Mouse (Mus musculus) MEL (cell line): ENCODE data around the gene Sp6. TPM values are rescaled to one million over a fixed set of nuclear protein-coding genes. Genes with fewer than 3 reads are reported as not detected.

ENCODE experiments used
- DNase-seq: peaks from one replicate; pipeline ENCODE4 v3.0.0; 2011; ENCODE audit warnings: low read depth, low spot score
- H3K27ac ChIP-seq: 2 replicates; pipeline ENCODE4 v1.5.1; 2012; ENCODE audit warnings: low read depth, mild to moderate bottlenecking, control low read depth, low read length, moderate library complexity; ENCODE audit not compliant: control insufficient read depth
- H3K27me3 ChIP-seq, 2 experiments: fragments of 150-350 bp in 1 of 2; sonication (generic) in 1 of 2; 2 replicates each; pipeline ENCODE4 v1.6.1; 2012; ENCODE audit warnings: low read length in 2 of 2, mild to moderate bottlenecking in 2 of 2, improper control_type of control experiment in 1 of 2, moderate library complexity in 1 of 2; ENCODE audit not compliant: insufficient read depth in 2 of 2, control insufficient read depth in 1 of 2
- H3K36me3 ChIP-seq, 2 experiments: 2 replicates each; pipeline ENCODE4 v1.6.1; 2012 to 2014; ENCODE audit warnings: low read length in 2 of 2, improper control_type of control experiment in 1 of 2, inconsistent platforms in 1 of 2, mild to moderate bottlenecking in 1 of 2; ENCODE audit not compliant: insufficient read depth in 2 of 2, control insufficient read depth in 1 of 2
- H3K4me1 ChIP-seq, 2 experiments: fragments of 150-350 bp in 1 of 2; sonication (generic) in 1 of 2; 2 replicates each; pipeline ENCODE4 v1.6.1; 2012; ENCODE audit warnings: low read length in 2 of 2, improper control_type of control experiment in 1 of 2, mild to moderate bottlenecking in 1 of 2; ENCODE audit not compliant: insufficient read depth in 2 of 2, control insufficient read depth in 1 of 2
- H3K4me3 ChIP-seq, 2 experiments: fragments of 150-350 bp in 1 of 2; sonication (generic) in 1 of 2; 2 replicates each; pipeline ENCODE4 v1.5.1; 2012; ENCODE audit warnings: low read depth in 2 of 2, low read length in 2 of 2, mild to moderate bottlenecking in 2 of 2, moderate library complexity in 2 of 2, control low read depth in 1 of 2, improper control_type of control experiment in 1 of 2; ENCODE audit not compliant: control insufficient read depth in 1 of 2, insufficient read depth in 1 of 2
- H3K79me2 ChIP-seq: 2 replicates; pipeline ENCODE4 v1.6.1; 2012; ENCODE audit warnings: mild to moderate bottlenecking, low read length, moderate library complexity; ENCODE audit not compliant: control insufficient read depth, poor library complexity, insufficient read depth
- H3K9ac ChIP-seq: 2 replicates; pipeline ENCODE4 v1.6.1; 2012; ENCODE audit warnings: low read depth, mild to moderate bottlenecking, control low read depth, low read length, moderate library complexity; ENCODE audit not compliant: control insufficient read depth, poor library complexity, severe bottlenecking
- H3K9me3 ChIP-seq: fragments of 150-350 bp; sonication (generic); replicated peaks from 2 replicates; pipeline ENCODE4 v1.6.1; 2012; ENCODE audit warnings: mild to moderate bottlenecking, low read length, improper control_type of control experiment, moderate library complexity; ENCODE audit not compliant: insufficient read depth
- BHLHE40 ChIP-seq: IDR thresholded peaks from 2 replicates; pipeline ENCODE4 v1.6.1; 2012; ENCODE audit warnings: low read depth, mild to moderate bottlenecking, inconsistent platforms, low read length, improper control_type of control experiment, borderline replicate concordance
- CHD1 ChIP-seq: IDR thresholded peaks from 2 replicates; pipeline ENCODE4 v1.6.1; 2012; ENCODE audit warnings: low read depth, mild to moderate bottlenecking, inconsistent platforms, low read length, improper control_type of control experiment
- CTCF ChIP-seq, 3 experiments: IDR thresholded peaks in 2 of 3; conservative IDR thresholded peaks in 1 of 3; 2 replicates each; pipeline ENCODE4 v1.5.1; 2011 to 2012; ENCODE audit warnings: low read length in 3 of 3, low read depth in 2 of 3, mild to moderate bottlenecking in 2 of 3, improper control_type of control experiment in 1 of 3, inconsistent platforms in 1 of 3, mixed read lengths in 1 of 3, moderate library complexity in 1 of 3; ENCODE audit not compliant: control insufficient read depth in 1 of 3, insufficient read depth in 1 of 3, poor library complexity in 1 of 3, severe bottlenecking in 1 of 3
- ELF1 ChIP-seq: IDR thresholded peaks from 2 replicates; pipeline ENCODE4 v1.6.1; 2014; ENCODE audit warnings: low read depth, mild to moderate bottlenecking, inconsistent platforms, low read length, improper control_type of control experiment, moderate library complexity
- GATA1 ChIP-seq: IDR thresholded peaks from 2 replicates; pipeline ENCODE4 v1.6.1; 2011; ENCODE audit warnings: low read depth, low read length, improper control_type of control experiment
- KAT2A ChIP-seq: conservative IDR thresholded peaks from 2 replicates; pipeline ENCODE4 v1.6.1; 2012; ENCODE audit warnings: low read depth, low read length, improper control_type of control experiment, inconsistent platforms
- MAFK ChIP-seq: IDR thresholded peaks from 2 replicates; pipeline ENCODE4 v1.6.1; 2011; ENCODE audit warnings: low read depth, mild to moderate bottlenecking, low read length, improper control_type of control experiment, borderline replicate concordance
- MAZ ChIP-seq: IDR thresholded peaks from 2 replicates; pipeline ENCODE4 v1.6.1; 2012; ENCODE audit warnings: low read depth, mild to moderate bottlenecking, inconsistent platforms, low read length, improper control_type of control experiment
- MXI1 ChIP-seq: IDR thresholded peaks from 2 replicates; pipeline ENCODE4 v1.6.1; 2011; ENCODE audit warnings: mild to moderate bottlenecking, low read depth, low read length, improper control_type of control experiment
- MYB ChIP-seq: IDR thresholded peaks from 2 replicates; pipeline ENCODE4 v1.6.1; 2011; ENCODE audit warnings: mild to moderate bottlenecking, low read depth, low read length, improper control_type of control experiment
- NRF1 ChIP-seq: IDR thresholded peaks from 2 replicates; pipeline ENCODE4 v1.6.1; 2014; ENCODE audit warnings: low read depth, mild to moderate bottlenecking, inconsistent platforms, low read length, improper control_type of control experiment, moderate library complexity; ENCODE audit not compliant: poor library complexity, insufficient read depth, severe bottlenecking
- POLR2A ChIP-seq, 2 experiments: IDR thresholded peaks; 2 replicates each; pipeline ENCODE4 v1.6.1; 2011 to 2012; ENCODE audit warnings: low read length in 2 of 2, mild to moderate bottlenecking in 2 of 2, control low read depth in 1 of 2, improper control_type of control experiment in 1 of 2, low read depth in 1 of 2, moderate library complexity in 1 of 2; ENCODE audit not compliant: control insufficient read depth in 1 of 2, insufficient read depth in 1 of 2, poor library complexity in 1 of 2
- RAD21 ChIP-seq: IDR thresholded peaks from 2 replicates; pipeline ENCODE4 v1.6.1; 2011; ENCODE audit warnings: mild to moderate bottlenecking, low read depth, low read length, improper control_type of control experiment
- RCOR1 ChIP-seq: IDR thresholded peaks from 2 replicates; pipeline ENCODE4 v1.6.1; 2012; ENCODE audit warnings: low read depth, mild to moderate bottlenecking, inconsistent platforms, low read length, improper control_type of control experiment
- SIN3A ChIP-seq: IDR thresholded peaks from 2 replicates; pipeline ENCODE4 v1.6.1; 2012; ENCODE audit warnings: low read length, improper control_type of control experiment, inconsistent platforms
- SMC3 ChIP-seq: IDR thresholded peaks from 2 replicates; pipeline ENCODE4 v1.6.1; 2011; ENCODE audit warnings: low read depth, low read length, improper control_type of control experiment
- TAL1 ChIP-seq: IDR thresholded peaks from 2 replicates; pipeline ENCODE4 v1.6.1; 2012; ENCODE audit warnings: mild to moderate bottlenecking, inconsistent platforms, low read length, moderate library complexity, mixed read lengths
- USF1 ChIP-seq: IDR thresholded peaks from 2 replicates; pipeline ENCODE4 v1.6.1; 2014; ENCODE audit warnings: low read depth, mild to moderate bottlenecking, inconsistent platforms, low read length, improper control_type of control experiment, moderate library complexity
- ZC3H11A ChIP-seq: IDR thresholded peaks from 2 replicates; pipeline ENCODE4 v1.6.1; 2012; ENCODE audit warnings: low read depth, mild to moderate bottlenecking, inconsistent platforms, low read length, improper control_type of control experiment
- polyA plus RNA-seq, 2 experiments: library from polyadenylated mRNA; stranded (reverse) in 1 of 2; unstranded in 1 of 2; fragments of >175 nt in 1 of 2; fragments of >200 nt in 1 of 2; gene quantifications; 2 replicates each; pipeline versions ENCODE4 v1.2.1 to v1.2.4; 2012; ENCODE audit warnings: low replicate concordance in 2 of 2, low read depth in 1 of 2; ENCODE audit not compliant: insufficient read length in 2 of 2, insufficient read depth in 1 of 2, missing spikeins in 1 of 2
- total RNA-seq: library from RNA; depleted of rRNA; stranded (reverse); fragments of 300-350 nt; gene quantifications from 2 replicates; pipeline ENCODE4 v1.2.3, GENCODE M21; 2012

Gene Sp6
- total and polyA plus RNA-seq, 3 experiments = 0.04 TPM; not detected in 2

GRCm38 (mm10) chr11:97021873-97022484, 8.8 kb downstream of the Sp6 start:
- peaks cover 0 to 9% of the 10 kb centered on the region in 2 experiments; a peak in 2 of 4 replicates for H3K4me1 ChIP-seq
- H3K79me2 ChIP-seq = no peaks in the 10 kb centered on the region; the same call in 1 of the 2 replicates
- TF ChIP-seq MXI1 (no peak), SMC3 (peak; percentile 68), ZC3H11A (peak; percentile 55; the same call in 1 of the 2 replicates), NRF1 (no peak), RAD21 (peak; percentile 58), MAZ (no peak), SIN3A (no peak), MYB (no peak), CTCF (IDR thresholded peaks at IDR 0.05 in 2 of 3, conservative IDR thresholded peaks at IDR 0.05 in 1 of 3; ENCODE audit: control insufficient read depth in 1 of 3, insufficient read depth in 1 of 3, low read depth in 2 of 3, low read length in 3 of 3, poor library complexity in 1 of 3, severe bottlenecking in 1 of 3) (peak; percentile 40 to 82 (median 70)), KAT2A (no peak)
- H3K4me3 ChIP-seq = peak overlapping the region; percentile 51 to 59; a peak in 3 of 4 replicates
- peak overlapping the region; percentile 63 for H3K9ac ChIP-seq
- peaks cover 3 to 5% of the 10 kb centered on the region in 2 experiments for H3K27me3 ChIP-seq
- H3K27ac ChIP-seq = no peak overlapping the region
- DNase-seq = peak; percentile 69
- no peaks in the 10 kb centered on the region for H3K36me3 ChIP-seq
- no peaks in the 10 kb centered on the region for H3K9me3 ChIP-seq

GRCm38 (mm10) chr11:97024977-97025376, 11.8 kb downstream of the Sp6 start:
- Histone ChIP-seq H3K36me3 (peaks cover 0 to 3% of the 10 kb centered on the region in 2 experiments; a peak in 2 of 4 replicates), H3K27ac (no peak overlapping the region), H3K27me3 (peaks cover 3 to 5% of the 10 kb centered on the region in 2 experiments), H3K79me2 (no peaks in the 10 kb centered on the region; the same call in 1 of the 2 replicates), H3K4me1 (peaks cover 0 to 13% of the 10 kb centered on the region in 2 experiments; a peak in 2 of 4 replicates), H3K9me3 (no peaks in the 10 kb centered on the region), H3K9ac (no peak overlapping the region), H3K4me3 (no peak overlapping the region)
- TF ChIP-seq RAD21 = no peak
- TF ChIP-seq GATA1 = peak; percentile 82
- TF ChIP-seq MAFK = no peak
- no peak for TF ChIP-seq TAL1
- no peak for TF ChIP-seq USF1
- TF ChIP-seq RCOR1 = peak; percentile 73
- TF ChIP-seq ELF1 = no peak
- TF ChIP-seq BHLHE40 = peak; percentile 51; the same call in 1 of the 2 replicates
- TF ChIP-seq SMC3 = no peak
- no peak for TF ChIP-seq CHD1
- TF ChIP-seq MXI1 = no peak
- TF ChIP-seq POLR2A (IDR thresholded peaks at IDR 0.05; ENCODE audit: control insufficient read depth in 1 of 2, insufficient read depth in 1 of 2, low read depth in 1 of 2, low read length in 2 of 2, poor library complexity in 1 of 2) = no peak
- DNase-seq = peak; percentile 39
